Mouse (Mus musculus) cerebellum, adult 2 months (tissue): ENCODE measurements around the gene Rbpjl. TPM values are rescaled to one million over a fixed set of nuclear protein-coding genes. Genes with fewer than 3 reads are reported as not detected.
A peak's percentile ranks its signal among the peaks of the same experiment; 100 is the strongest.

Experiments used
- DNase-seq, 2 experiments: peaks; one replicate each; pipeline ENCODE4 v3.0.0; 2021
- H3K27ac ChIP-seq: fragments of 200-500 bp; 2 replicates; pipeline ENCODE4 v1.5.1; 2012; ENCODE audit warnings: low read length, control low read depth, inconsistent platforms; ENCODE audit not compliant: insufficient read depth
- H3K27me3 ChIP-seq: fragments of 200-500 bp; 2 replicates; pipeline ENCODE4 v1.6.1; 2012; ENCODE audit warnings: inconsistent platforms, mild to moderate bottlenecking, low read length, moderate library complexity; ENCODE audit not compliant: control insufficient read depth, insufficient read depth
- H3K4me1 ChIP-seq: fragments of 200-500 bp; 2 replicates; pipeline ENCODE4 v1.6.1; 2011; ENCODE audit warnings: low read length; ENCODE audit not compliant: control insufficient read depth, insufficient read depth
- H3K4me3 ChIP-seq: fragments of 200-500 bp; replicated peaks from 2 replicates; pipeline ENCODE3; 2011; ENCODE audit warnings: mild to moderate bottlenecking, low read depth, low read length, control low read depth; ENCODE audit not compliant: insufficient read depth
- CTCF ChIP-seq: fragments of 200-500 bp; IDR thresholded peaks from 2 replicates; pipeline ENCODE4 v1.5.1; 2011; ENCODE audit warnings: low read depth, mild to moderate bottlenecking, control low read depth, low read length, moderate library complexity, borderline replicate concordance; ENCODE audit not compliant: insufficient read depth
- POLR2A ChIP-seq: fragments of 200-500 bp; IDR thresholded peaks from 2 replicates; pipeline ENCODE4 v1.6.1; 2011; ENCODE audit warnings: low read length, control low read depth, borderline replicate concordance; ENCODE audit not compliant: insufficient read depth
- WGBS: fragments of 180-500 bp; shearing (Covaris S2); methylation state at CpG from one replicate; pipeline ENCODE4 v1.1.7; 2018; 5-methylcytosine and 5-hydroxymethylcytosine counted together
- polyA plus RNA-seq: library from polyadenylated mRNA; depleted of rRNA; stranded (reverse); fragments of >200 nt; gene quantifications from 2 replicates; pipeline ENCODE4 v1.2.3, GENCODE M21; 2012

Gene Rbpjl
- polyA plus RNA-seq, 1 experiment: 0.34 TPM

DNA sequence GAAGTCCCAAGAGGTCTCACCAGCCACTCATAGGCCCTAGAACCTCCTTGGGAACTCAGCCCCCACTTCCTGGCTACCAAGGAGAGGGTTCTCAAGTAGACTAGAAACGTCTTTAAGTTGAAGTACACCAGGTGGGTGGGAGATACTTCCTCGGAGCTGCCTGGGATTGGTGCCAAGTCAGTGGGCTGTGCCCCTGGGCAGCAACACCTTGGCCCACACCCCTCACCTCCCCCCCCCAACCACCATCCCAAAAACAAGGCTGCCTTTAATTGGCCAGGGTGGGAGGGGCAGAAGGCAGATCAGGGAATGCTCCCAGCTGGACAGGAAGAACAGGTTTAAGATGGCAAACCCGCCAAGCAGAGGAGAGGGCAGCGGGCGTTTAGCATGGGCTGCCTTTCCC lies 37.4 kb downstream of the Rbpjl start:
- Histone ChIP-seq H3K27me3 (no peaks in the 10 kb centered on the region), H3K27ac (no peak overlapping the region), H3K4me1 (no peaks in the 10 kb centered on the region), H3K4me3 (no peak overlapping the region)
- DNase-seq: no peak
- TF ChIP-seq POLR2A (no peak), CTCF (no peak)
- WGBS: 64% methylated on average over 5 of the region's 5 CpGs

DNA sequence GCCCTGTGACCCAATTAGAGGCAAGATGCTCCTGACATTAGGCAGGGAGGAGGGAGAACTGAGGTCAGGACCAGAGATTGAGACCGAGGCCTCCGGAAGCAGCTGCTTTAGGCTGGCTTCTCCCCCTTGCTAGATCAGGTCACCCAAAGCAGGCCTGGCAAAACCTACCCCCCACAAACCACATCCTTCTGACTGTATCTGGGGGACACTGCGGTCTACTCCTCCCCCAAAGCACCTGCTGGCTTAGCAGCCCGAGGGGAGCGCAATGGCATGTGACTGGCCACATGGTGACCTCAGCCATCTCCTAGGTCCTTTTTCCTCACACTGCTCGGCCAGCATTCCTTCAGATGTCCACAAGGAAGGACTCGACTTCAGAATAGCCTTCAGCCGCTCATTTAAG lies 38.2 kb downstream of the Rbpjl start:
- TF ChIP-seq CTCF: no peak
- TF ChIP-seq POLR2A: no peak
- no peaks in the 10 kb centered on the region for H3K27me3 ChIP-seq
- H3K4me1 ChIP-seq: no peaks in the 10 kb centered on the region
- WGBS: 47% methylated on average over 8 of the region's 8 CpGs
- no peak for DNase-seq
- H3K27ac ChIP-seq: peak overlapping the region; percentile 50
- peak overlapping the region; percentile 32 for H3K4me3 ChIP-seq

DNA sequence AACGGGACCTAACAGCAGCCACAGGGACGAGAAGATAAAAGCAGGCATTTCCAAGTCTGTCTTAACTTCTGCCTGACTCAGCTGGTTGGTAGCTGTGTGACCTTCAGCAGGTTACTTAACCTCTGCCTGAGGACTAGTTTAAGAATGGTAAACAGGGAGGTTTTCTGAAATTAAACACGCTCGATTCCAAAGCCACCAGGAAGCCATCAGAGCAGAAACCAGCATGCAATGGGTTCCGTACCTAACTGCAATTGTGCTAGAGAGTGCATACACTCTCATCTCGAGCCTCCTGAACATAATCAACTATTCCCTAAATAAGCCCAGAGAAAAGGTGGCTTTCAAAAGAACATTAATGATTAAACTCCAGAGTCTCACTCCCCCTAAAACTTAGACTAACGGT lies 38.8 kb downstream of the Rbpjl start:
- peak overlapping the region; percentile 45 for H3K4me3 ChIP-seq

DNA sequence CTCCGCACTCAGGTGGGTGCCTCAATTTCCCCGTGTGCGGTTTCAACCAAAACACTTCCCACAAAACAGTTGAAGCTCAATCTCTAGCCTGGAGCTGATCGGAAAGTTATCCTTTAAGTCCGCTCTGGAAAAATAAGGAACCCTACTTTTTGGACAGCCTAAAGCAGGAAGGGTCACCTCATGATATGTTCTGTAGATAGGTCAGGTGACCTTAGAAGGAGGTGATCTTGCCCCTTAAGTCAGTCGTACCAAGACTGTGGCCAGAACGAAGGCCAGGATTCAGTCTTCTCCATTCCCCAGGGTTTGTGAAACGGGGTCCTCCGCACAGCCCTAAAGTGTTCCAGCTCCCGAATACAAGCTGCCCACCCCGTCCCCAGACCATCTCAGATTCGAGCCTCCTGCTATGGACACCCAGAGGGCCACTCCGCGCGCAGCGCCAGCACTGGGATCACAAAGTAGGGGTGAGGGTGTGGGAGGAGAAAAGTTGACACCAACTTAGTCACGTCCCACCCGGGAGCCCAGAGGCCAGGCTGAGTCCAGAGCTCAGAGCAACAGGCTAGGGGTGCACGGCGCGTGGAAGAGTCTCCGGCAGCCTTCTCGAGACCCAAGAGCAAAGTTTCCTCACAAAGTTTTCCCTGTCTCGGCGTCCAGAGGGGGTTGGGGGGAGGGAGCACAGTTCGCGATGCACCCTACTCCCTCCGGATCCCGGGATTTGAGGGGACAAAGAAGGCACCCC lies 39.5 kb downstream of the Rbpjl start:
- TF ChIP-seq POLR2A: no peak
- no peak for TF ChIP-seq CTCF
- Histone ChIP-seq H3K4me1 (no peaks in the 10 kb centered on the region), H3K27me3 (no peaks in the 10 kb centered on the region), H3K4me3 (peak overlapping the region; percentile 45), H3K27ac (no peak overlapping the region; the same call in 1 of the 2 replicates)
- no peak for DNase-seq
- WGBS: 6% methylated on average over 29 of the region's 29 CpGs

More for the DNA sequence above, 38.8 kb downstream of the Rbpjl start:
- H3K27me3 ChIP-seq: no peaks in the 10 kb centered on the region
- no peak for DNase-seq
- H3K4me1 ChIP-seq: no peaks in the 10 kb centered on the region
- WGBS: 43% methylated on average over 7 of the region's 7 CpGs
- no peak for TF ChIP-seq CTCF
- no peak for TF ChIP-seq POLR2A
- H3K27ac ChIP-seq: peak overlapping the region; percentile 50; the same call in 1 of the 2 replicates

DNA sequence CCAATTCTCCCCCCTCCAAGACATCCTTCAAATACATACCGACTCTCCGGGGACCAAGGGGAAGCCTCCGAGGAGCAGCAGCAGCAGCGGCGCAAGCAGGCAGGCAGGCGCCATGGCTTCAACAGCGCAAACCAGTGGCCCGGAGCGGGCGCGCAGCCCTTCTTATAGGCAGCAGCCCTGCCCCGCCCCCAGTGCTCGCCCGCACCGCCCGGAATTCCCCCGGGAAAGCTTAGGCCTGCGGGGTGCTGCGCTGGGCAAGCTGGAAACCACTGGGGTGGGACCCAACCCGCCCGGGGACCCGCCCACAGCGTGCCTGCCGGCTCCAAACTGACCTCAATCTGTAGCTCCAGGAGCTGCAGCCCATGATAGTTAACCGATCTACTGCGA lies 40.1 kb downstream of the Rbpjl start:
- Histone ChIP-seq H3K4me3 (peak overlapping the region; percentile 45), H3K27ac (no peak overlapping the region), H3K4me1 (no peaks in the 10 kb centered on the region), H3K27me3 (no peaks in the 10 kb centered on the region)
- DNase-seq: peak; percentile 43 to 44
- peak; percentile 35; the same call in 1 of the 2 replicates for TF ChIP-seq POLR2A
- no peak for TF ChIP-seq CTCF
- under 1% methylated on average over 26 of the region's 26 CpGs for WGBS

DNA sequence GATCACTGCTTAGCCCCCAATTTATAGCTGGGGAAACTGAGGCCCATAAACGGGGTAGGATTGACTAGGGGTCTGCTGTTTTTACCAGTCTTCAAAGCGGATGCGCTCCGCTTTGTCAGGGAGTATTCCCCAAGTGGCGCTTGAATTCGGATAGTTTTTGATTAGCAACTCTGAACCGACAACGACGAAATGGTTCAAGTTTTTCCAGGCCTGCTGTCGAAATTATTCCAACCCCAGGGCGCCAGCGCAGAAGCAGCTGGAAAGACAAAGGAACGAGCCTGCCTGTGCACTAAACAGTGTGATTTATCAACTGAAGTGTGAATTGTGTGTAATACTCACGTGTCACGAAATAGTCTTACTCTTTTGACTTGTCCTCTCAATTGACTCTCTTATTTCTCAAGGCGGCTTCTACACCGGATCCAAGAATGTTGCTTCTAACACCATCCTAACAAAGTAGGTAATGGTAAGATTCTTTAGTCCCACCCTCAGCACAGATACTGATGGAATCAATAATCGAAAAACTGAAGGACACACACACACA lies 40.6 kb downstream of the Rbpjl start, which contains the start of gene Sdc4:
Gene Sdc4 (minus strand): TSS at position 428 of the 541 bp plus-strand sequence.
- TF ChIP-seq CTCF (no peak), POLR2A (no peak)
- Histone ChIP-seq H3K4me1 (no peaks in the 10 kb centered on the region), H3K4me3 (peak within 1 kb of the TSS; percentile 45), H3K27ac (no peak within 1 kb of the TSS), H3K27me3 (no peaks in the 10 kb centered on the region)
- 13% methylated on average over 18 of the region's 18 CpGs for WGBS
- no peak for DNase-seq

DNA sequence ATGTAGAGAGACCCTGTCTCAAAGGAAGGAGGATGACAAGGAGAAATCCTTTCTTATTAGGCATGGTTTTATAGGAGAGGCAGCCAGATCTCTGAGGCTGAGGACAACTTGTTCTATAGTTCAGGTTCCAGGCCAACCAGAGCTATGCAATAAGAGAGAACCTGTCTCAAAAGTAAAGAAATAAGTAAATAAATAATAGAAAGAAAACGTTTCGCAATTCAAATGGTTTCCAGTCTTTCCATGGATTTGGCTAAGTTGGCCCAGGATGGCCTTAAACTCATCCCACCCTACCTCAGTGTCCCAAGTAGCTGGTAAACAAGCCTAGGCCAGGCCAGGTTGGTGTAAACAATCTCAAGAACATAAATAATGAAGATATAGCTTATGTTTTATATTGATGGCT lies 41.8 kb downstream of the Rbpjl start:
- Histone ChIP-seq H3K4me1 (no peaks in the 10 kb centered on the region), H3K27me3 (no peaks in the 10 kb centered on the region), H3K27ac (no peak overlapping the region), H3K4me3 (no peak overlapping the region)
- TF ChIP-seq POLR2A (no peak), CTCF (no peak)
- DNase-seq: no peak
- 89% methylated on average over 2 of the region's 2 CpGs for WGBS

DNA sequence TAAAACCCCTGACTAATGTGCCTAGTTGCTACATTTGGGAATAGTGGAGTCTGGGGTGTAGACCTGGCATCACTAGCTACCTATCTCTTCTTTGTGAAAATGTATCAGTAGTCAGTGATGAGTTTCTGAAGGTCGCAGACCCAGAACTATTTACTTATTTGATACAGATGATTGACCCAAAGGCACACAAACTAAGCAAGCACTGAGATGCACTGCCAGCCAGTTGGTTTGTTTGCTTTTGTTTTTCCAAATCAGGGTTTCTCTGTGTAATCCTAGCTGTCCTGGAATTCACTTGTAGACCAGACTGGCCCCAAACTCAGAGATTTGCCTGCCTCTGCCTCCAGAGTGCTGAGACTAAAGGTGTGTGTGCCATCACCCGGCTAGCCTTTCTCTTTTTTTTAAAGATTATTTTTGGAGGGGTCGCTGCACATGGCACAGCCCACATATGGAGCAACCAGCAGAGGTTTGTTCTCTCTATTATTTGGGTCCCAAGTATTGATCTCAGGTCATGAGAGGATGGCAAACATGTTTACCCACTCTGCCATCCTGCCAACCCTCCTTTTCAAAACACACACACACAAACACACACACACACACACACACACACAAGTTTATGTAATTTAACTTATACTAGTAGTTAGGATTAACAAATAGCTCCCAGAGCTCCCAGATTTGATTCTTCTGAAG lies 42.6 kb downstream of the Rbpjl start:
- WGBS: 78% methylated on average over 3 of the region's 3 CpGs
- DNase-seq: no peak
- H3K27ac ChIP-seq: no peak overlapping the region
- H3K4me1 ChIP-seq: no peaks in the 10 kb centered on the region
- TF ChIP-seq CTCF (no peak), POLR2A (no peak)
- H3K4me3 ChIP-seq: no peak overlapping the region
- H3K27me3 ChIP-seq: no peaks in the 10 kb centered on the region
